Mouse (Mus musculus): ENCODE measurements around the gene Rpl13a. TPM values are rescaled to one million over a fixed set of nuclear protein-coding genes. Genes with fewer than 3 reads are reported as not detected.
A peak's percentile ranks its signal among the peaks of the same experiment; 100 is the strongest.
"Not testable (repeated sequence)": the region's sequence is repeated elsewhere in the genome, so short reads cannot be mapped to it uniquely, and the experiment has no call there.

The Rpl13a gene
- polyA plus RNA-seq, 1 experiment: 1,470 TPM

DNA sequence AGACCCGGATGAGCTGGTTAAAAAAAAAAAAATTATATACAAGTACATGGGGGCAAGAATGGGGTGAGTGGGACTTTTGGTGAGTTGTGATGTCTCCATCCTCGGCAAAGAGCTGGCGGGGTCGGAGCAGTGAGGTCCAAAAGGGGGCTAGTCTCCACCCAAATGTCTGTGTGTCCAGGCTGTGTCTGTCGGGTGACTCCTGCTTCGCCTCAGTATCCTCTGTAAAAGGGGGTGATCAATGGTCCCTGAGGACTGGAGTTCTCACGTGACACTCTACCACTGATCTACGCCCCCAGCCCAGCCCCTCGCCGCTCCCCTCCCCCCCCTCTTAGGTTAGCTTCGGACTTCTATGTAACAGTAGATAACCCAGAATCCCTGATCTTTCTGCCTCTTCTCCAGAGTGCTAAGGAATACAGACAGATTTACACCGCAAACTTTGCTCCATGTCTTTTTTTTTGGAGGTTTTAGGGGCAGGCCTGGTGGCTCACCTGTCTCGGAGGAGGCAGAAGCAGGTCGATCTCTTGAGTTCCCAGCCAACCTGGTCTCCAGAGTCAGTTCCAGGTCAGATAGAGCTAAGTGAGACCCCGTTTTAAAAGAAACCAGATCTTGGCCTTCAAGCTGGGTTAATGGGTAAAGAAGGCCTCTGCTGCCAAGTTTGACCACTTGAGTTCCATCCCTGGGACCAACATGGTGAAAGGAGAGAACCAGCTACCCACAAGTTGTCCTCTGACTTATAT, 1.4 kb upstream of the Rpl13a start:
- Histone ChIP-seq H3K4me3 (ENCODE audit: insufficient read depth, low read length) (peak overlapping the region; percentile 78; the same call in 1 of the 2 replicates), H3K4me1 (ENCODE audit: control insufficient read depth, insufficient read depth, low read length) (no peaks in the 10 kb centered on the region), H3K27ac (ENCODE audit: insufficient read depth, low read length) (no peak overlapping the region)
- TF ChIP-seq POLR2A (IDR thresholded peaks at IDR 0.05; ENCODE audit: extremely low read depth, insufficient read depth, low read length) (no peak), CTCF (IDR thresholded peaks at IDR 0.05; ENCODE audit: extremely low read depth, insufficient read depth, low read length) (no peak)

DNA sequence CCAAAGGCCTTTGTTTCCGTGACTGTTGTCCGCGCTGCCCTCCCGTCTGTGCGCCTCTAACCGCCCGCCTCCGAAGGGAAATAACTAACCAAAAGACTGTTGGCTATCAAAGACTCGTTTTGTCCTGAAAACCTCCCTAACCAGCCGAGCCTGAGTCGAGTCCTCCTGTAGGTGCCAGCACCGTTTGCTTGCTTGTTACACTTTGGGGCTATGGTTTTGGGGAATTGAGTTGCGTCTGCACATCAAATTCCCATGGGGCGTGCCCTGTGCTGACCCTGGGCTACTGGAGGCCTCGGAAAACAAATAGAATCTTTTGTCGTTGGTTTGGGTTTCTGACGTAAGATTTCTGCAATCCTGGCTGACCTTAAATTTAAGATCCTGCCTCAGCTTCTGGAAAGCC, 757 bp upstream of the Rpl13a start:
- Histone ChIP-seq H3K4me3 (ENCODE audit: insufficient read depth, low read length) (peak overlapping the region; percentile 78), H3K27ac (ENCODE audit: insufficient read depth, low read length) (peak overlapping the region; percentile 68), H3K4me1 (ENCODE audit: control insufficient read depth, insufficient read depth, low read length) (no peaks in the 10 kb centered on the region)
- TF ChIP-seq POLR2A (IDR thresholded peaks at IDR 0.05; ENCODE audit: extremely low read depth, insufficient read depth, low read length) (no peak), CTCF (IDR thresholded peaks at IDR 0.05; ENCODE audit: extremely low read depth, insufficient read depth, low read length) (no peak)

DNA sequence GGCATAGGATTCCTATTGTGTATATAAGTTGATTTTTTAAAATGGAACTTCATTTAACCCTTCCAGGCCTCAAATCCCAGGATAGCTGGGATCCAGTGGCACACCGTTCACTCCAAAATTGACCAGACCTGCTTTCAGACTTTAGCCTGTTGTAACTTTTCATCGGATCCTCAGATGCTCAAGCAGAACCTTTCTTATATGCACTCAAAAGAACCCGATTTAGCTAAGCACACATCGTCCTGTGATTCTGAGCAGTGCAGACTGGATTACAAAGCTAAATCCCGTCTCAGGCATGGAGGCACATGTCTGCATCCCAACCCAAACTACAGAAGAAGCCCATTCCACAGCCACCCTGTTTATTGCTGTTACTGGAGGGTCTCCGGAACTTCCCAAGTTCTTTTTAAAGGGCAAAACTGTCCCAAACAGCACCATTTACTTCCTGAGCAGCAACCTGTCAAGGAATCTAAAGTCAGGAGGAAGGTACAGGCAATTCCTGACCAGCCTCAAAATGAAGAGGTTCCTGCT, 799 bp downstream of the Rpl13a start:
- 0 out of 2 replicates have a peak, but pooled peaks cover 2% of the 10 kb centered on the region for H3K4me1 ChIP-seq (ENCODE audit: control insufficient read depth, insufficient read depth, low read length)

DNA sequence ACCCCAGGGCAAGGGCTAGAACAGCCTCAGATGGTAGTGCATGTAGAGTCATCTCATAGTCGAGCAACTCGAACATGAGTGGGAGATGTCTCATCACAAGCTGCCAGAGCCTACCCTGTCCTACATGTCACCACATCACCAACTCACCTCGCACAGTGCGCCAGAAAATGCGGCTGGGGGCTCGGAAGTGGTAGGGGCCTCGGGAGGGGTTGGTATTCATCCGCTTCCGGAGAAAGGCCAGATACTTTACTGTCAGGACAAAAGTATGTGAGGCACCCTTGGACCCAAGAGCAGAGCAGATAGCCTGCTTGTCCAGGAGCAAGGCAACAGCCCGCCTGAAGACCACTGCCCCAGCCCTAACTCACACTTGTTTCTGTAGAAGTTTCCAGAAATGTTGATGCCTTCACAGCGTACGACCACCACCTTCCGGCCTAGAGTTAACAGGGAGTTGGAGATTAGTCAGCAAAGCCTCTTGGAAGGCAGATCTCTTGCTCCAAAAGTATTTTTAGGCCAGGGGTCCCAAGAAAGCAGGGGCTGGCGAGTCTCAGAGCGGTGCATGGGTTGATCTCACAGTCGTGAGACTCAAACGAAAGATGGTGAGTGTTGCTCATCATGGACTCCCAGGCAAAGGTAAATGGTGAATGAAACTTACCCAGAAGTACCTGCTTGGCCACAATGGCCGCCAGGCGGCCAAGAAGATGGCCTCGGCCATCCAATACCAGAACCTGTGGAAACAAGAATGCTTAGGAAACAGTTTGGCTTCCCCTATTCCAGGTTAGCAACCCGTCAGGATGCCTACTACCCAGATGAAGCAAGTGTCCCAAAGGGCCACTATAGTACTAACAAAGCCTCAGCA, 1.5 kb downstream of the Rpl13a start:
- 0 out of 2 replicates have a peak, but pooled peaks cover 2% of the 10 kb centered on the region for H3K4me1 ChIP-seq (ENCODE audit: control insufficient read depth, insufficient read depth, low read length)

More for the DNA sequence above, 799 bp downstream of the Rpl13a start:
- peak overlapping the region; percentile 78 for H3K4me3 ChIP-seq (ENCODE audit: insufficient read depth, low read length)
- TF ChIP-seq CTCF (IDR thresholded peaks at IDR 0.05; ENCODE audit: extremely low read depth, insufficient read depth, low read length): no peak
- no peak for TF ChIP-seq POLR2A (IDR thresholded peaks at IDR 0.05; ENCODE audit: extremely low read depth, insufficient read depth, low read length)
- no peak overlapping the region for H3K27ac ChIP-seq (ENCODE audit: insufficient read depth, low read length)

DNA sequence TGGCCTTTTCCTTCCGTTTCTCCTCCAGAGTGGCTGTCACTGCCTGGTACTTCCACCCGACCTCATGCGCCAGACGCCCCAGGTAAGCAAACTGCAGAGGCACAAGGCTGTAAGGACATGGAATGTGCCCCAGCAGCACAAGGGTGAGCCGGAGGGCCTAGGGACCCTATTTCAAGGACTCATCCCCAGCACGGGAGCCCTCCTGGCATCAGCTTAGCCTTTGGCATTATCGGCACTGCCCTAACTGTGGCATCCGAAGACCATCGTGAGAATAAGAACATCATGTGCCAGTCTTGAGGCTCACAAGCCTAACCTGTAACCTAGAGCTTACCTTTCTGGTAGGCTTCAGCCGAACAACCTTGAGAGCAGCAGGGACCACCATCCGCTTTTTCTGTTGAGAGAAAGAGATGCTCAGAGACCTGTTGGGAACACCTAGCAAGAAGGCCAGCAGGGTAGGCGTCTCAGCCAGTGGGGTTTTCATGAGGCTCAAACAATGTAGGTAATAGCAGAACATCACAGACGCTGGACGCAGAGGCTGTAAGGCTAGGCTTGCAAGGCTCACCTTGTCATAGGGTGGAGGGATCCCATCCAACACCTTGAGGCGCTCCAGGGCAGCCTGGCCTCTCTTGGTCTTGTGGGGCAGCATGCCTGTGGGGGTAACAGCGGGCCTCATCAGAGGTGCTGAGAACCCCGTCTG, 2.3 kb downstream of the Rpl13a start:
- Histone ChIP-seq H3K27ac (ENCODE audit: insufficient read depth, low read length) (no peak overlapping the region), H3K4me3 (ENCODE audit: insufficient read depth, low read length) (no peak overlapping the region), H3K4me1 (ENCODE audit: control insufficient read depth, insufficient read depth, low read length) (0 out of 2 replicates have a peak, but pooled peaks cover 2% of the 10 kb centered on the region)
- no peak for TF ChIP-seq POLR2A (IDR thresholded peaks at IDR 0.05; ENCODE audit: extremely low read depth, insufficient read depth, low read length)
- no peak for TF ChIP-seq CTCF (IDR thresholded peaks at IDR 0.05; ENCODE audit: extremely low read depth, insufficient read depth, low read length)

More for the DNA sequence above, 1.5 kb downstream of the Rpl13a start:
- H3K4me3 ChIP-seq (ENCODE audit: insufficient read depth, low read length): peak overlapping the region; percentile 78; the same call in 1 of the 2 replicates
- H3K27ac ChIP-seq (ENCODE audit: insufficient read depth, low read length): no peak overlapping the region
- TF ChIP-seq CTCF (IDR thresholded peaks at IDR 0.05; ENCODE audit: extremely low read depth, insufficient read depth, low read length) (no peak), POLR2A (IDR thresholded peaks at IDR 0.05; ENCODE audit: extremely low read depth, insufficient read depth, low read length) (no peak)

DNA sequence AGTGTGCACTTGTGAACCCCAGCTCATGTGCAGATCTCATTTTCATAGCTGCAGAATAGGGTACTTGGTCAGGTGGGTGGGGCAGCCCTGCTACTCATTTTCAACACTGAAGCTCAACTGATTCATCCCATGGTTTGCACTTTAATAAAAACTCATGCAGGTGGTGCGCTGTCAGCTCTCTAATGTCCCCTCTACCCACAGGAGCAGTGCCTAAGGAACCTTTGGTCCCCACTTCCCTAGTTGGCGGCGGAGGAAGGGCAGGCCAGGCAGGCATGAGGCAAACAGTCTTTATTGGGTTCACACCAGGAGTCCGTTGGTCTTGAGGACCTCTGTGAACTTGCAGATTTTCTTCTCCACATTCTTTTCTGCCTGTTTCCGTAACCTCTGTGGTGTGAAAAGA, 2.9 kb downstream of the Rpl13a start:
- not testable (repeated sequence) for H3K27ac ChIP-seq (ENCODE audit: insufficient read depth, low read length); H3K4me1 ChIP-seq (ENCODE audit: control insufficient read depth, insufficient read depth, low read length)

DNA sequence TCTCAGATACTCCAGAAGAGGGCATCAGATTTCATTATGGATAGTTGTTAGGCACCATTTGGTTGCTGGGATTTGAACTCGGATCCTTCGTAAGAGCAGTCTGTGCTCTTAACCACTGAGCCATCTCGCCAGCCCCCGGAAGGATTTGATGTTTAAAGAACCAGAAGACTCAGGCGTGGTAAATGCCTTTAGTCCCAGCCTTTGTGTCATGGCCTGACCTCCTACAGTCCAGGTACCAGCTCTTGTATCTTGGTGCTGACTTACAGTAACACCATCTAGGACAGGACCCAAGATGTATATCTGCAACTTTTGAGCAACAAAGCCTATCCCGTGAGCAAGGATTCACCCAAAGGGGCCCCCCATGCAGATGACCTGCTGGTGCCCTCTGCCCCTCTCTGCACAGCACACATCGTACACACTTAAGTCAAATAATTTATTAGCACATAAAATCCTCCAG, 3.4 kb downstream of the Rpl13a start:
- no peak for TF ChIP-seq CTCF (IDR thresholded peaks at IDR 0.05; ENCODE audit: extremely low read depth, insufficient read depth, low read length)
- no peak for TF ChIP-seq POLR2A (IDR thresholded peaks at IDR 0.05; ENCODE audit: extremely low read depth, insufficient read depth, low read length)
- Histone ChIP-seq H3K4me3 (ENCODE audit: insufficient read depth, low read length) (no peak overlapping the region; the same call in 1 of the 2 replicates), H3K4me1 (ENCODE audit: control insufficient read depth, insufficient read depth, low read length) (0 out of 2 replicates have a peak, but pooled peaks cover 2% of the 10 kb centered on the region), H3K27ac (ENCODE audit: insufficient read depth, low read length) (no peak overlapping the region)

More for the DNA sequence above, 2.9 kb downstream of the Rpl13a start:
- not testable (repeated sequence) for H3K4me3 ChIP-seq (ENCODE audit: insufficient read depth, low read length)

DNA sequence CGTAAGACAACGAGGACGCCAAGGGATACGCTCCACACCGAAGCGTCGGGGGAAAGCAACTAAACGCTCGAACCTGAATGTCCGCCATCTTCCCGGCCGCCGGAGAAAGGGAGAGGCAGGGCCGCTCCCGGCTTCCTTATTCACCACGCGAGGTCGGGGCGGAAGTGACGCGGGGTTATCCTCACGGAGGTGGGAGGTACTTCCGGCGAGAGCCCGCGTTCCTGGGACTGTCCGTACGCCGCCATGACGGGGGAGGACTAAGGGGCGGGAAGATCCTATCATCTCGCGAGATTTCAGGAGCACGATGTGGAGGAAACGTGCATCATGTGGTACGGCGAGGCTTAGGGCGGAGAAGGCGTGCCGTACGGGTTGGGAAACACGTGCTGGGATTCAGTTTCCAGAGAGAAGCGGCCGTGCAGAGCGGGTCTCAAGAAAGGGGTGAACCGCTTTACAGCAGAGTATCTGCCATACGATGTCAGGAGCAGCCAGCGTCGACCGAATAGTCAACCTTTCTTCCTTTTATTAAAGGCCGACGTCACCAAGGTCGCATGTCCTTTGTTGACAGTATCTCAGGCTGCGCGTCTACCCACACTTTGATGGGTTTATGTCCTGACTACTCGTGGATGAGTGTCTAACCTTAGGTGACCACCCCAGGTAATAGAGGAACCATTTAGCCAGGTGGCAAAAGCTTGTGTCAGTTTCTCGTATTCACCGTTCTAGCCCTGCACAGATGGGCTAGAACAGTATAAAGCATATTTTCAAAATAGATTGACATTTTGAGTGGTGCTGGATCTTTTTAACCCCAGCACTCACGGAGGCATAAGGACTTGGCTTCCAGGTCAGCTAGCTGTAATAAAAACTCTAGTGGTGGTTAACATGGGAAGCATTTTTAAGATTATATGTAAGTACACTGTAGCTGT, 4.1 kb downstream of the Rpl13a start, which contains the start of gene Rps11:
TSS of gene Rps11 (minus strand) at position 216 of the 920 bp plus-strand sequence.
- Histone ChIP-seq H3K4me3 (ENCODE audit: insufficient read depth, low read length) (peak within 1 kb of the TSS; percentile 69), H3K4me1 (ENCODE audit: control insufficient read depth, insufficient read depth, low read length) (0 out of 2 replicates have a peak, but pooled peaks cover 2% of the 10 kb centered on the region), H3K27ac (ENCODE audit: insufficient read depth, low read length) (peak within 1 kb of the TSS; percentile 17)
- no peak for TF ChIP-seq CTCF (IDR thresholded peaks at IDR 0.05; ENCODE audit: extremely low read depth, insufficient read depth, low read length)
- peak; percentile 74 for TF ChIP-seq POLR2A (IDR thresholded peaks at IDR 0.05; ENCODE audit: extremely low read depth, insufficient read depth, low read length)

Data from cortical plate, adult 2 months (tissue).